Mouse (Mus musculus): ENCODE measurements around the gene Trp53. TPM values are rescaled to one million over a fixed set of nuclear protein-coding genes. Genes with fewer than 3 reads are reported as not detected.

Trp53 gene
- polyA plus RNA-seq, 1 experiment from 2014 or later = 86.5 TPM

- 1% methylated on average over 43 of the region's 50 CpGs for WGBS
- ATAC-seq (ENCODE audit: extremely low read depth, insufficient number of reproducible peaks, low FRiP score, low TSS enrichment) = peak; percentile 60
- H3K36me3 ChIP-seq = peaks cover 20% of the 10 kb centered on the region
- no peaks in the 10 kb centered on the region for H3K27me3 ChIP-seq (replicated peaks)
- H3K4me3 ChIP-seq = peak overlapping the region; percentile 99
- peaks cover 31% of the 10 kb centered on the region for H3K4me1 ChIP-seq
- no peaks in the 10 kb centered on the region for H3K9me3 ChIP-seq
- H3K4me2 ChIP-seq = peak overlapping the region; percentile 88
- H3K27ac ChIP-seq (replicated peaks) = peak overlapping the region; percentile 98
- H3K9ac ChIP-seq = peak overlapping the region; percentile 99
These were observed 53.1 kb downstream of the Trp53 start for GRCm38 (mm10) chr11:69633128-69633866.

GRCm38 (mm10) chr11:69635471-69635870, 55.3 kb downstream of the Trp53 start:
- no peak overlapping the region for H3K9ac ChIP-seq
- H3K27me3 ChIP-seq (replicated peaks) = no peaks in the 10 kb centered on the region
- H3K27ac ChIP-seq (replicated peaks) = no peak overlapping the region
- H3K36me3 ChIP-seq = peaks cover 38% of the 10 kb centered on the region
- peaks cover 31% of the 10 kb centered on the region for H3K4me1 ChIP-seq
- no peak for ATAC-seq (ENCODE audit: extremely low read depth, insufficient number of reproducible peaks, low FRiP score, low TSS enrichment)
- H3K4me3 ChIP-seq = 0 out of 2 replicates have a peak overlapping the region, but pooled peaks have one; percentile 6
- H3K4me2 ChIP-seq = peak overlapping the region; percentile 88
- no peaks in the 10 kb centered on the region for H3K9me3 ChIP-seq
- 86% methylated on average over 3 of the region's 3 CpGs for WGBS

MicroRNAs within 50 kb of the gene (microRNA counts, 519-probe panel; counts per million panel counts)
- 4,281 counts per million, percentile 78 among the panel's probes with 10 or more counts for microRNA mmu-miR-467f

Small RNAs within 50 kb of the gene (microRNA-seq; reads per million reads assigned to microRNA genes)
- not detected for gene Mir467f

Other genes starting within 250 kb of the Trp53 start
- 6.2 and 8.3 TPM in 2 replicates for gene Rnf227, start 239.9 kb upstream of the Trp53 start, polyA plus RNA-seq (2015; fragmentation: Nextera tagmentation; extraction: Ambion mirVana)
- 18.0 and 18.8 TPM in 2 replicates for gene Chd3, start 211.0 kb upstream of the Trp53 start, polyA plus RNA-seq (2015; fragmentation: Nextera tagmentation; extraction: Ambion mirVana)
- 135 and 139 TPM in 2 replicates for gene Naa38, start 184.9 kb upstream of the Trp53 start, polyA plus RNA-seq (2015; fragmentation: Nextera tagmentation; extraction: Ambion mirVana)
- gene Cyb5d1, start 184.7 kb upstream of the Trp53 start, polyA plus RNA-seq (2015; fragmentation: Nextera tagmentation; extraction: Ambion mirVana) = 21.2 and 21.5 TPM in 2 replicates
- 40.0 and 40.5 TPM in 2 replicates for gene Tmem88, start 182.1 kb upstream of the Trp53 start, polyA plus RNA-seq (2015; fragmentation: Nextera tagmentation; extraction: Ambion mirVana)
- 20.9 and 21.6 TPM in 2 replicates for gene Kdm6b, start 166.7 kb upstream of the Trp53 start, polyA plus RNA-seq (2015; fragmentation: Nextera tagmentation; extraction: Ambion mirVana)
- 0.07 and 0.28 TPM in 2 replicates for gene Dnah2, start 31.2 kb upstream of the Trp53 start, polyA plus RNA-seq (2015; fragmentation: Nextera tagmentation; extraction: Ambion mirVana)
- gene Efnb3, start 20.2 kb upstream of the Trp53 start, polyA plus RNA-seq (2015; fragmentation: Nextera tagmentation; extraction: Ambion mirVana) = 56.2 and 59.9 TPM in 2 replicates
- 16.8 TPM in 2 replicates for gene Wrap53, start 104 bp upstream of the Trp53 start, polyA plus RNA-seq (2015; fragmentation: Nextera tagmentation; extraction: Ambion mirVana)
- 24.5 and 25.0 TPM in 2 replicates for gene Atp1b2, start 25.6 kb downstream of the Trp53 start, polyA plus RNA-seq (2015; fragmentation: Nextera tagmentation; extraction: Ambion mirVana)
- 0.23 and 1.7 TPM in 2 replicates for gene Shbg, start 37.5 kb downstream of the Trp53 start, polyA plus RNA-seq (2015; fragmentation: Nextera tagmentation; extraction: Ambion mirVana)
- gene Sat2, start 41.7 kb downstream of the Trp53 start, polyA plus RNA-seq (2015; fragmentation: Nextera tagmentation; extraction: Ambion mirVana) = 17.5 and 18.1 TPM in 2 replicates
- gene Fxr2, start 52.6 kb downstream of the Trp53 start, polyA plus RNA-seq (2015; fragmentation: Nextera tagmentation; extraction: Ambion mirVana) = 22.1 and 25.6 TPM in 2 replicates
- not detected in 2 replicates for gene Sox15, start 75.0 kb downstream of the Trp53 start, polyA plus RNA-seq (2015; fragmentation: Nextera tagmentation; extraction: Ambion mirVana)
- gene Mpdu1, start 82.3 kb downstream of the Trp53 start, polyA plus RNA-seq (2015; fragmentation: Nextera tagmentation; extraction: Ambion mirVana) = 51.3 and 52.0 TPM in 2 replicates
- 8.8 and 10.5 TPM in 2 replicates for gene Cd68, start 85.8 kb downstream of the Trp53 start, polyA plus RNA-seq (2015; fragmentation: Nextera tagmentation; extraction: Ambion mirVana)
- 372 and 373 TPM in 2 replicates for gene Eif4a1, start 92.1 kb downstream of the Trp53 start, polyA plus RNA-seq (2015; fragmentation: Nextera tagmentation; extraction: Ambion mirVana)
- 59.2 and 63.5 TPM in 2 replicates for gene Senp3, start 101.7 kb downstream of the Trp53 start, polyA plus RNA-seq (2015; fragmentation: Nextera tagmentation; extraction: Ambion mirVana)
- gene Tnfsf13, start 105.4 kb downstream of the Trp53 start, polyA plus RNA-seq (2015; fragmentation: Nextera tagmentation; extraction: Ambion mirVana) = 0.23 and 0.38 TPM in 2 replicates
- gene Tnfsf12, start 115.5 kb downstream of the Trp53 start, polyA plus RNA-seq (2015; fragmentation: Nextera tagmentation; extraction: Ambion mirVana) = 4.7 and 5.7 TPM in 2 replicates
- 3.3 and 3.4 TPM in 2 replicates for gene Tnfsfm13, start 115.7 kb downstream of the Trp53 start, polyA plus RNA-seq (2015; fragmentation: Nextera tagmentation; extraction: Ambion mirVana)
- 16.1 and 19.1 TPM in 2 replicates for gene Polr2a, start 178.3 kb downstream of the Trp53 start, polyA plus RNA-seq (2015; fragmentation: Nextera tagmentation; extraction: Ambion mirVana)
- 0.19 and 0.51 TPM in 2 replicates for gene Slc35g3, start 181.6 kb downstream of the Trp53 start, polyA plus RNA-seq (2015; fragmentation: Nextera tagmentation; extraction: Ambion mirVana)
- 2.7 and 3.1 TPM in 2 replicates for gene Zbtb4, start 185.6 kb downstream of the Trp53 start, polyA plus RNA-seq (2015; fragmentation: Nextera tagmentation; extraction: Ambion mirVana)
- 6.8 and 7.9 TPM in 2 replicates for gene Chrnb1, start 215.6 kb downstream of the Trp53 start, polyA plus RNA-seq (2015; fragmentation: Nextera tagmentation; extraction: Ambion mirVana)
- gene Fgf11, start 221.5 kb downstream of the Trp53 start, polyA plus RNA-seq (2015; fragmentation: Nextera tagmentation; extraction: Ambion mirVana) = 2.0 and 2.3 TPM in 2 replicates
- gene Tmem102, start 225.3 kb downstream of the Trp53 start, polyA plus RNA-seq (2015; fragmentation: Nextera tagmentation; extraction: Ambion mirVana) = 1.8 and 1.9 TPM in 2 replicates
- gene Gm39566, start 234.9 kb downstream of the Trp53 start, polyA plus RNA-seq (2015; fragmentation: Nextera tagmentation; extraction: Ambion mirVana) = not detected in 2 replicates
- not detected in 2 replicates for gene Spem2, start 238.1 kb downstream of the Trp53 start, polyA plus RNA-seq (2015; fragmentation: Nextera tagmentation; extraction: Ambion mirVana)
- gene Spem1, start 241.8 kb downstream of the Trp53 start, polyA plus RNA-seq (2015; fragmentation: Nextera tagmentation; extraction: Ambion mirVana) = not detected in 2 replicates